Mouse (Mus musculus) kidney, adult 2 months (tissue): ENCODE results near the gene Snx21.

ENCODE experiments used
- CTCF ChIP-seq: fragments of 200-500 bp; conservative IDR thresholded peaks from 2 replicates; pipeline ENCODE4 v1.5.1; 2011; ENCODE audit warnings: low read depth, mild to moderate bottlenecking, control low read depth, low read length, moderate library complexity, mixed read lengths; ENCODE audit not compliant: insufficient read depth, insufficient read length
- POLR2A ChIP-seq: fragments of 200-500 bp; IDR thresholded peaks from one replicate; pipeline ENCODE4 v1.6.1; 2011; ENCODE audit warnings: low read depth, low read length, control low read depth

DNA sequence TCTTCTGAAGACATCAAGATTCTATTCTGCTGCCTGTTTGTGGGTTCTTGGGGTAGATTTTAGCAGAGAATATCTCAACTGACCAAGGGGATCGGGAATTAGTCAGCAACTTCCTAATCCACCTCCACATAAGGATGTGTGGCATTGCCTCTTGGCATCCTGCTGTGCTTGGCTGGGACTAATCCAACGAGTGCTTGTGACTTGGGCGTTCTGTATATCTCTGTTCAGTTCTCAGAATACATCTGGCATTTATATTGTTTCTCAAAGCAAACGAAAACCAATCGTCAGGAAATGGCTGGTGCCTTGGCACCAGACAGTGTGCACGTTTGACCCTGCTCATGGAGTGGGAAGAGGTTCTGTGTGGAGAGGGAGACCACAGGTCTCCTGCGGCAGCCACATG, 45.7 kb upstream of the Snx21 start:
- TF ChIP-seq POLR2A (no peak), CTCF (no peak)
